Mouse (Mus musculus) cerebellum, adult 2 months (tissue): Measurements from ENCODE around the gene Rnf157.

Source experiments
- CTCF ChIP-seq: fragments of 200-500 bp; IDR thresholded peaks from 2 replicates; pipeline ENCODE4 v1.5.1; 2011; ENCODE audit warnings: low read depth, mild to moderate bottlenecking, control low read depth, low read length, moderate library complexity, borderline replicate concordance; ENCODE audit not compliant: insufficient read depth
- POLR2A ChIP-seq: fragments of 200-500 bp; IDR thresholded peaks from 2 replicates; pipeline ENCODE4 v1.6.1; 2011; ENCODE audit warnings: low read length, control low read depth, borderline replicate concordance; ENCODE audit not compliant: insufficient read depth

DNA sequence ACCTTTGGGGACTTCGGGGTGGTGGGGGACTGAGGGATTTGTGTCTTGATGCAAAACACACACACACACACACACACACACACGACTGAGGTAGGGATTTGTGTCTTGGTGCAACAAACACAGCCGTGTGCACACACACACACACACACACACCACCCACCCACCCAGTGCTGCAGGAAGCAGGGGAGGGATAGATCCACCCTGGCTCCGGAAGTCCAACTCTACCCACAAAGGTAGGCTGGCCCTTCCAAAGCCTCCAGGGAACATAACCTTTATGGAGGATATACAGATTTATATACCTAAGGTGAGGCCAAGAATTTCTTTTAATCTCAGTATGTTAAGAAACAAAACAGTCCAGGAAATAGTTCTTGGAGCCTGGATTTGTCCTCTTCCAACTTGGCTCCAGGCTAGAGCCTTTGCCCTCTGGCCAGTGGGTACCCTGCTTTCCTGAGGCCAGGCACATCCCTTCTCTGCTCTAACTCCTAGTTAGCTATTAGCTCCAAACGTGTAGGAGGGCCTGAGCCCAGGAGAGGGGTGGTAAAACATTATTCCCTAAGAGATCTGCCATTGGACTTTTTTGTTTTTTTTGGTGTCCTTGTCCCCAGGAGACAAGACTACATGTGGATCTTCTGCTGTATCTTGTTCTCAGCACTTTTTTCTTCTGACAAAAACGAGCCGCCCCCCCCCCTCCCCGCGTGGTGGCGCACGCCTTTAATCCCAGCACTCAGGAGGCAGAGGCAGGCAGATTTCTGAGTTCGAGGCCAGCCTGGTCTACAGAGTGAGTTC is 22.3 kb upstream of the Rnf157 start:
- TF ChIP-seq CTCF (no peak), POLR2A (no peak)
